Comparison of ENCODE assay signal across 17 mouse cellular contexts in genomic region chr12:71781220-71781619, GRCm38 (mm10). TPM values are rescaled to one million over a fixed set of nuclear protein-coding genes. Genes with fewer than 3 reads are reported as not detected.
A peak's percentile ranks its signal among the peaks of the same experiment; 100 is the strongest.
DNase-seq lines count a peak whose midpoint lies in the region; ATAC-seq and TF ChIP-seq lines count a peak whose summit lies in the region.
"Had no signal": no experiment of that assay in that cellular context is flagged by ENCODE, and none has a peak within 500 bp of the region (broad histone marks: within the 10 kb centered on the region; RNA-seq: fewer than 3 reads in every experiment).

No protein-coding gene starts in this region.

- no peak for TF ChIP-seq POLR2A in lung, adult 2 months (IDR thresholded peaks at IDR 0.05; ENCODE audit: borderline replicate concordance, extremely low read depth, low read depth, low read length)

- no peak overlapping the region for H3K27ac ChIP-seq in heart, embryonic 16.5 days (ENCODE audit: low read length)
- 0 out of 2 replicates have a peak overlapping the region, but pooled peaks have one; percentile 19 for H3K27ac ChIP-seq in lung, embryonic 14.5 days (ENCODE audit: low read depth)
- H3K27ac ChIP-seq: hindbrain, embryonic 12.5 days; limb, embryonic 13.5 days had no signal

- no peak for TF ChIP-seq CTCF in lung, embryonic 14.5 days (IDR thresholded peaks at IDR 0.05; ENCODE audit: low read depth)
- no peak for TF ChIP-seq CTCF in lung, adult 2 months (IDR thresholded peaks at IDR 0.05; ENCODE audit: insufficient read depth, low read length)

- no peaks in the 10 kb centered on the region for H3K9me3 ChIP-seq in heart, embryonic 16.5 days (replicated peaks; ENCODE audit: control insufficient read depth, low read length)
- H3K9me3 ChIP-seq in lung, embryonic 14.5 days (ENCODE audit: low read depth, low read length) = no peaks in the 10 kb centered on the region
- H3K9me3 ChIP-seq: hindbrain, embryonic 12.5 days; limb, embryonic 13.5 days had no signal

- peak; percentile 23 for DNase-seq in embryo, embryonic 10 days (ENCODE audit: low spot score)
- no peak for DNase-seq in embryo, embryonic 10.5 days (ENCODE audit: low spot score)
- no peak for DNase-seq in heart, postnatal 25 days (ENCODE audit: low spot score)
- peak; percentile 36 for DNase-seq in lung, embryonic 14.5 days
- DNase-seq in lung, adult 2 months = no peak
- DNase-seq in lung, postnatal 4 days = peak; percentile 30 to 64
- no peak for DNase-seq in urinary bladder, postnatal 10 days (ENCODE audit: low spot score)
- DNase-seq: adrenal gland, postnatal 14 days; cerebellum, adult 2 months; gastrocnemius, postnatal 25 days; layer of hippocampus, adult 9-11 months; liver, postnatal 0 days; midbrain, embryonic 14.5 days; thymus, postnatal 25 days had no signal

- intact Hi-C loops in heart, postnatal 25 days (cut with DNase I) = no loop called here

- 35% methylated on average over 7 of the region's 7 CpGs for WGBS in heart, embryonic 16.5 days
- 33% methylated on average over 7 of the region's 7 CpGs for WGBS in lung, embryonic 14.5 days
- WGBS in lung, adult 2 months = 37% methylated on average over 7 of the region's 7 CpGs

- no peak overlapping the region for H3K9ac ChIP-seq in heart, embryonic 16.5 days (ENCODE audit: low read length)
- no peak overlapping the region for H3K9ac ChIP-seq in lung, embryonic 14.5 days
- H3K9ac ChIP-seq: hindbrain, embryonic 12.5 days; limb, embryonic 13.5 days; liver, postnatal 0 days had no signal

- H3K36me3 ChIP-seq in heart, embryonic 16.5 days (ENCODE audit: control insufficient read depth, insufficient read depth) = no peaks in the 10 kb centered on the region
- H3K36me3 ChIP-seq in lung, embryonic 14.5 days (ENCODE audit: insufficient read depth) = no peaks in the 10 kb centered on the region
- H3K36me3 ChIP-seq: hindbrain, embryonic 12.5 days; limb, embryonic 13.5 days had no signal

- H3K27me3 ChIP-seq in heart, embryonic 16.5 days (ENCODE audit: control insufficient read depth, insufficient read depth, low read length) = no peaks in the 10 kb centered on the region
- no peaks in the 10 kb centered on the region for H3K27me3 ChIP-seq in lung, embryonic 14.5 days (ENCODE audit: insufficient read depth, low read length)
- H3K27me3 ChIP-seq: hindbrain, embryonic 12.5 days; limb, embryonic 13.5 days had no signal

- H3K4me1 ChIP-seq in heart, embryonic 16.5 days (ENCODE audit: control insufficient read depth, insufficient read depth, low read length) = peaks cover 6% of the 10 kb centered on the region; the same call in 1 of the 2 replicates
- no peaks in the 10 kb centered on the region for H3K4me1 ChIP-seq in lung, embryonic 14.5 days (ENCODE audit: insufficient read depth)
- H3K4me1 ChIP-seq in lung, adult 2 months (ENCODE audit: control insufficient read depth, insufficient read depth, low read length) = no peaks in the 10 kb centered on the region; the same call in none of the 2 replicates

- ATAC-seq in heart, embryonic 16.5 days (replicated peaks; ENCODE audit: extremely low read depth, insufficient read depth, low FRiP score) = peak; percentile 49; the same call in 1 of the 2 replicates
- no peak for ATAC-seq in lung, embryonic 14.5 days (ENCODE audit: insufficient read depth)
- ATAC-seq: liver, postnatal 0 days had no signal

- no peak overlapping the region for H3K4me3 ChIP-seq in heart, embryonic 16.5 days (ENCODE audit: low read length)
- no peak overlapping the region for H3K4me3 ChIP-seq in lung, embryonic 14.5 days (ENCODE audit: low read depth, low read length)
- H3K4me3 ChIP-seq in lung, adult 2 months (replicated peaks; ENCODE audit: extremely low read depth, low read depth, low read length) = no peak overlapping the region
- H3K4me3 ChIP-seq: hindbrain, embryonic 12.5 days; limb, embryonic 13.5 days had no signal

- H3K4me2 ChIP-seq in heart, embryonic 16.5 days (ENCODE audit: low read depth, low read length) = no peak overlapping the region
- no peak overlapping the region for H3K4me2 ChIP-seq in lung, embryonic 14.5 days
- H3K4me2 ChIP-seq: hindbrain, embryonic 12.5 days; limb, embryonic 13.5 days had no signal

RNA-seq across cellular contexts. Expression of gene Daam1, which starts 49.7 kb away (rescaled TPM):
- 21.6 and 21.7 TPM in 2 replicates for polyA plus RNA-seq in heart, embryonic 16.5 days (2015; fragmentation: Nextera tagmentation; extraction: Ambion mirVana)
- total RNA-seq in heart, postnatal 25 days (2021) = 10 to 100 TPM; 78.6 to 79.5 TPM
- 15.3 and 17.5 TPM in 2 replicates for polyA plus RNA-seq in lung, embryonic 14.5 days (2014; fragmentation: Nextera tagmentation; extraction: Ambion mirVana)
- 9.4 and 15.2 TPM in 2 replicates for polyA plus RNA-seq in lung, adult 2 months (2012; rRNA removed)

Comparison
In these comparisons a context has a peak if more than half of its experiments do, and no peak if none do; other contexts are left out.
1. DNase-seq: peak in embryo, embryonic 10 days (single experiment), lung, embryonic 14.5 days (single experiment) and lung, postnatal 4 days (2 of 2); none in embryo, embryonic 10.5 days (single experiment), heart, postnatal 25 days (single experiment), lung, adult 2 months (single experiment) and urinary bladder, postnatal 10 days (single experiment).